Comparison of ENCODE assay signal across 26 mouse cellular contexts in genomic region chr13:90984073-90984472, GRCm38 (mm10).
"Had no signal": no experiment of that assay in that cellular context is flagged by ENCODE, and none has a peak within 500 bp of the region (broad histone marks: within the 10 kb centered on the region; RNA-seq: fewer than 3 reads in every experiment).

No protein-coding gene starts in this region.

- H3K4me2 ChIP-seq: heart, embryonic 11.5 days; heart, embryonic 13.5 days; heart, embryonic 15.5 days; hindbrain, embryonic 12.5 days; hindbrain, embryonic 14.5 days; intestine, embryonic 15.5 days; kidney, embryonic 15.5 days; limb, embryonic 13.5 days; limb, embryonic 15.5 days; liver, embryonic 12.5 days had no signal

- H3K4me1 ChIP-seq: heart, embryonic 13.5 days; heart, embryonic 15.5 days; hindbrain, embryonic 10.5 days; hindbrain, embryonic 12.5 days; intestine, embryonic 15.5 days; kidney, embryonic 15.5 days; limb, embryonic 13.5 days; limb, embryonic 15.5 days; liver, embryonic 12.5 days had no signal

- H3K9ac ChIP-seq: heart, embryonic 13.5 days; heart, embryonic 15.5 days; hindbrain, embryonic 12.5 days; hindbrain, embryonic 14.5 days; intestine, embryonic 15.5 days; kidney, embryonic 15.5 days; limb, embryonic 13.5 days; limb, embryonic 15.5 days; liver, embryonic 12.5 days had no signal

- H3K9me3 ChIP-seq: heart, embryonic 13.5 days; heart, embryonic 15.5 days; hindbrain, embryonic 10.5 days; hindbrain, embryonic 12.5 days; intestine, embryonic 15.5 days; kidney, embryonic 15.5 days; limb, embryonic 13.5 days; limb, embryonic 15.5 days; liver, embryonic 12.5 days had no signal

- H3K4me3 ChIP-seq: heart, adult 2 months; heart, embryonic 13.5 days; heart, embryonic 15.5 days; hindbrain, embryonic 10.5 days; hindbrain, embryonic 12.5 days; intestine, embryonic 15.5 days; kidney, embryonic 15.5 days; limb, embryonic 13.5 days; limb, embryonic 15.5 days; liver, embryonic 12.5 days had no signal

- ATAC-seq: hindbrain, embryonic 16.5 days; inflammation-experienced regulatory T-cells, adult 6 months; intestine, embryonic 15.5 days; intestine, postnatal 0 days; liver, embryonic 12.5 days had no signal

- H3K27me3 ChIP-seq: heart, embryonic 13.5 days; heart, embryonic 15.5 days; hindbrain, embryonic 12.5 days; intestine, embryonic 15.5 days; kidney, embryonic 15.5 days; limb, embryonic 13.5 days; limb, embryonic 15.5 days; liver, embryonic 12.5 days had no signal

- H3K27ac ChIP-seq: heart, adult 2 months; heart, embryonic 13.5 days; heart, embryonic 15.5 days; hindbrain, embryonic 10.5 days; hindbrain, embryonic 12.5 days; hindbrain, embryonic 14.5 days; intestine, embryonic 15.5 days; kidney, embryonic 15.5 days; kidney, postnatal 0 days; limb, embryonic 13.5 days; limb, embryonic 15.5 days; liver, embryonic 12.5 days had no signal

- H3K36me3 ChIP-seq: heart, embryonic 13.5 days; heart, embryonic 15.5 days; hindbrain, embryonic 10.5 days; hindbrain, embryonic 12.5 days; intestine, embryonic 15.5 days; kidney, embryonic 15.5 days; limb, embryonic 13.5 days; limb, embryonic 15.5 days; liver, embryonic 12.5 days had no signal

- DNase-seq: gastrocnemius, postnatal 25 days; heart, adult 2 months; heart, postnatal 14 days; heart, postnatal 36 days; kidney, adult 18-20 months; kidney, adult 9 months; kidney, postnatal 14 days; kidney, postnatal 36 days; layer of hippocampus, adult 9-11 months; layer of hippocampus, postnatal 36 days; left cerebral cortex, postnatal 4 days had no signal
